Mouse (Mus musculus) layer of hippocampus, adult 8-10 months (tissue): ENCODE measurements around the gene Gpa33. TPM values are rescaled to one million over a fixed set of nuclear protein-coding genes. Genes with fewer than 3 reads are reported as not detected.
A peak's percentile ranks its signal among the peaks of the same experiment; 100 is the strongest.

Experiments
- DNase-seq, 2 experiments: peaks; one replicate each; pipeline ENCODE4 v3.0.0; 2022; ENCODE audit warnings: low spot score in 2 of 2
- total RNA-seq, 4 experiments: library from RNA; stranded (reverse); gene quantifications; 2 replicates each; pipeline ENCODE4 v1.2.4; 2022

Gene Gpa33
- total RNA-seq, 4 experiments from 2014 or later = 0.17 TPM; not detected in 3

- DNase-seq = peak in 1 of 2 experiments; percentile 74
These were observed 30.8 kb downstream of the Gpa33 start for GRCm38 (mm10) chr1:166160569-166161445.

GRCm38 (mm10) chr1:166164580-166164979 is 34.5 kb downstream of the Gpa33 start:
- no peak for DNase-seq

- DNase-seq = no peak
These were observed 35.1 kb downstream of the Gpa33 start for GRCm38 (mm10) chr1:166165159-166165558.

GRCm38 (mm10) chr1:166167405-166167804 is 37.4 kb downstream of the Gpa33 start:
- DNase-seq = no peak

GRCm38 (mm10) chr1:166168017-166168416 is 38.0 kb downstream of the Gpa33 start:
- DNase-seq = no peak

- no peak for DNase-seq
These were observed 39.7 kb downstream of the Gpa33 start for GRCm38 (mm10) chr1:166169713-166170112.

GRCm38 (mm10) chr1:166170852-166171251 is 40.8 kb downstream of the Gpa33 start:
- DNase-seq = no peak

- DNase-seq = no peak
These were observed 43.0 kb downstream of the Gpa33 start for GRCm38 (mm10) chr1:166172992-166173391.

- DNase-seq = no peak
These were observed 43.6 kb downstream of the Gpa33 start for GRCm38 (mm10) chr1:166173621-166174020.

- DNase-seq = no peak
These were observed 51.5 kb downstream of the Gpa33 start for GRCm38 (mm10) chr1:166181510-166181909.

GRCm38 (mm10) chr1:166182952-166183627 is 53.1 kb downstream of the Gpa33 start:
- DNase-seq = no peak

- DNase-seq = no peak
These were observed 54.6 kb downstream of the Gpa33 start for GRCm38 (mm10) chr1:166184391-166185229.

GRCm38 (mm10) chr1:166185357-166185756 is 55.3 kb downstream of the Gpa33 start:
- no peak for DNase-seq

GRCm38 (mm10) chr1:166189821-166190220 is 59.8 kb downstream of the Gpa33 start:
- no peak for DNase-seq

GRCm38 (mm10) chr1:166204171-166204570 is 74.1 kb downstream of the Gpa33 start:
- DNase-seq = no peak

- DNase-seq = no peak
These were observed 75.1 kb downstream of the Gpa33 start for GRCm38 (mm10) chr1:166205159-166205558.

GRCm38 (mm10) chr1:166209371-166209770 is 79.3 kb downstream of the Gpa33 start:
- no peak for DNase-seq

- DNase-seq = no peak
These were observed 84.1 kb downstream of the Gpa33 start for GRCm38 (mm10) chr1:166214181-166214580.
